Mouse (Mus musculus) NIH3T3 (cell line): Measurements from ENCODE around the gene Cd300a.

Experiments
- DNase-seq: peaks from one replicate; pipeline ENCODE4 v3.0.0-alpha.2; 2012; ENCODE audit warnings: low read depth

Gene Cd300a

GRCm38 (mm10) chr11:114889991-114890518, at the start of gene Cd300a:
Gene Cd300a (plus strand): TSS chr11:114890041.
- no peak for DNase-seq

GRCm38 (mm10) chr11:114843818-114844463, 45.9 kb upstream of the Cd300a start:
- DNase-seq = no peak

GRCm38 (mm10) chr11:114844464-114845220, 45.2 kb upstream of the Cd300a start:
- DNase-seq = no peak

DNA sequence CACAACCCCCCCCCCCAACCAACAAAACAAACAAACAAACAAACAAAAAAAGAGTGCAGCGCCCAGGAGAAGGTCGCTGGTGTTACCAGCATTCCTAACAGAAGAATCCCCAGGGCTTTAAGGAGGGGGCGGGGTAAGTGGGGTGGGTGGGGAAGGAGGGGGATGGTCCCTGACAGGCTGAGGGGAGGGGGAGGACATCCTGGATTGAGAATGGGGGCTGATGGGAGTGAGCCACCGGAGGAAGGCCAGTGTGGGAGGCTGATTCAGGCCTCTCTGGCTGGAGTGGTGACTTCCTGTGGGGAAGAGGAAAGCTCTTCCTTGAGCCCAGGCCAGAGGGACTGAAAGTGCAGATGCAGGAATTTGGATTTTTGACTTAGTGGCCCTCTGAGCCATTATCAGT, 43.5 kb upstream of the Cd300a start:
- DNase-seq = no peak

DNA sequence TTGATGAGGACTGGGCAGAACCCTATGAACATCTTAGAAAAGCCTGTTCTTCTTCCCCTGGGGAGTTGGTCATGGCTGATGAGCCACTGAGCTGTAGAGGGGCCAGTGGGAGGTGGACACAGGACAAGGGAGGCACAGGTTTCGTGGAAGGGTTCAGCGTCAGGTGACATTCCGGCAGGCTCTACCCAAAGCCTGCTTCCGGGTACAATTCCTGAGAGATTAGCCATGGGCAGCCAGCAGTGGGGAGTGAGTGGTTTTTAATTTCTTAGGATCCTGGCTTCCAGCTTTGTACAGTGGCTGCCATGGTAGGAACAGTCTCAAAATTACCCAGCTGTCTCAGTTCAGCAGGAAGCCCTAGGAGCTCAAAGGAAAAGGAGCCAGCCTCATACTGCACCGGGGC, 42.8 kb upstream of the Cd300a start:
- DNase-seq = no peak

GRCm38 (mm10) chr11:114849572-114849971, 40.3 kb upstream of the Cd300a start:
- no peak for DNase-seq

- DNase-seq = no peak
Measured at GRCm38 (mm10) chr11:114850066-114850451, 39.8 kb upstream of the Cd300a start.

DNA sequence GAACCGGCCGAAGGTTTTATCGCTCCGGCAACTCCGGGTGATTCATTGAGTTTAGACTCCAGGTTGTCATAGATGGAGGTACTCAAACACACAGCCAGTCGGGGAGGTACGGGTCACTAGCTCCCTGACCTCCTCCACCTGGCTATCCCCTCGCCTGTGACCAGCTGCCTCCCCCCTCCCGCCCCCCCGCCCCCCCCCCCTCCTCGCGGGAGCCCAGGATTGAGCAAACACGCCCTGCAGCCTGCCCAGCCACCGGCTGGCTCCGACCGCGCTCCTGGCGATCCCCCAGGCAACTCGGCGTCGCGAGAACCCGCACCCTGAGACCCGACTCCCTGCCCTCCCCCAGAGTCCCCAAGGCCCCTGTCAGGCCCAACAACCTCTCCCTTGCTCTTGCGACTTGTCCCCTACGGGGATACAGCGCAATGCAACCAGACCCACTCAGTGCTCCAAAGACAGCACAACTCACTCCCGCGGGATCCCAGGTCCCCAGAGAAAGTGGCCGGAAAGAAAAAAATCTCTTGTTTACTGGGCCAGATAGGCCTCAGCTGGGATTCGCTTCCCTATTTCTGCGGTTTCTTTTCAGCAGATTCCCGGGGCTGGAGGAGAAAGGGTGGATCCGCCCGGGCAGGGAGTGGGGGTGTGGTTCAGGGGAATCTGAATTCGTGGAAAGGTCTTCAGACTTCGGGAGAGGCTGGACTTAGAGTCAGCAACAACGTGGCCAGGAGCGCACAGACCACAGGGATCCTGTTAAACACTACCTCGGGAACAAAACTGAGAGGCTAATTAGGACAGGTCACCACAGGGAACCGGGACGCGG, 39.2 kb upstream of the Cd300a start, which contains the start of gene Gprc5c:
Gene Gprc5c (plus strand): TSS at position 701 of the 817 bp plus-strand sequence.
- DNase-seq = no peak

- no peak for DNase-seq
Measured at GRCm38 (mm10) chr11:114851269-114851607, 38.6 kb upstream of the Cd300a start.

DNA sequence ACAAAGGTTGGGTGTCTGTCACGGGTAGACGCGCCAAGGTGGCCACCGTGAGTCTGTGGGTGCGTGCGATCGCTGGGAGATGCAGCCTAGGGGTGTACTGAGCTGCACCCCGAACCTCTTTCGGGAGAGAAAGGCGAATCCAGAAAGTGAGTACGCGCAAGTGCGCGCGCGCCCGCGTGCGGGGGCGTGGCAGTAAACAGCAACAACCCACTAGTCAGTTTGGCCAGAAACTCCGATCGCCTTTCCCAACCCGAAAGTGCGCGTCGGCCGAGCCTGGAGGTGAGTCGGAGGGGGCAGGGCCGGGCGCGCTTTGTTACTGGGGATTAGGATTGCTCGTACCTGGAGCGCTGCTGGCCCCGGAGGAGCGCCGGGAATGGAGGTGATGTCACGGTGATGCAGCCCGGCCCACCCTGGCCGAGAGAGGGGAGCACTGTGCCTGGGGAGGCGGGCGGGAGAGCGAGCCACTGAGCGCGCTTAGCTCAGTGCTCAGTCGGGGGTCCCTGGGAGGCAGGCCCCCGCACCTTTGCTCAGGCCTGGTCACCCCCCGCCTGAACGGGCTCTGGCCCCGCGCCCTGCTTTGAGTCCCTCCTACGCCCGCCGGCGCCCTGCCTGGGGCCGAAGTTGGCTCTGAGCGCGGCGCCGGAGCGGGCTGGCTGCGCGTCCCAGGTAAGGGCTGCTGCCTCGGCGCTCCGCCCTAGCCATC, 38.1 kb upstream of the Cd300a start:
- no peak for DNase-seq

DNA sequence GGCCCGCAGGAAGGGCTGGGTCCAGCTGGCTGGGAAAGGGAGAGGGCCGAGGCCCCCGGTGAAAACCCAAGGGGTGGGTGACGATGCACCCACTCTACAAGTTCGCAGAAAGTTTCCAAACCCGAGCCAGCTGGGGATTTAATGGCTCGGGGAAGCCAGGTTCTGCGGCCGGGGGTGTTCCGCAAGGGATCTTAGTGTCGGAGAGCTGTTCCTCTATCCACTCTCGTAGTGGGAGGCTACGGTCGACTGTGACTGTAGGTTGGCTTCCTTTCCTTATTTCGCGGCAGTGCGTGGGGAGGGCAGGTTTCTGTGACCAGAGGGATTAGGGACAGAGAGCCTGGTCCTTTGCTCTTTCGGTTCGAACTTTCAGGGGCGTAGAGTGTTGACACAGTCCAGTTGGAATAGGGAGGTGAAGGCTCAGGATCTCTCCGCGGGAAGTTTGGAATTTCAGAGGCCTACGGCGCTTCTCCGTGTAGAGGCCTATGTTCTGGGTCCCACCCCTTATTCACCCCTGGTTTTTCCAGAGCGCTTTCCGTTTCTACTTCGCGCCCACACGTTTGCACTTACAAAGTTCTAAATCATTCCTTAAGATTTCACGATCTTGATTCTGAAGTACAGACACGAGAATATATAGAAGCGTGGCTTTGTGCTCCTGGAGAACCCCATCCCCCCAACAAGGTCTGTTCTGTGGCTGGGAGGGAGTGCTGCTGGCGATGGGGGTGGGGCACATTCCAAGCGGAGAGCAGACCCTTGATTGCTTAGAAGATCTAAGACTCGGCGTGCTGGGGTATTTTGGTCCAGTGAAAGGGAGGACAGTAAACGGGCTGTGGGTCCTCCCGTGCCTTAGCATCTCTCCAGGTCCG, 37.3 kb upstream of the Cd300a start:
- no peak for DNase-seq

DNA sequence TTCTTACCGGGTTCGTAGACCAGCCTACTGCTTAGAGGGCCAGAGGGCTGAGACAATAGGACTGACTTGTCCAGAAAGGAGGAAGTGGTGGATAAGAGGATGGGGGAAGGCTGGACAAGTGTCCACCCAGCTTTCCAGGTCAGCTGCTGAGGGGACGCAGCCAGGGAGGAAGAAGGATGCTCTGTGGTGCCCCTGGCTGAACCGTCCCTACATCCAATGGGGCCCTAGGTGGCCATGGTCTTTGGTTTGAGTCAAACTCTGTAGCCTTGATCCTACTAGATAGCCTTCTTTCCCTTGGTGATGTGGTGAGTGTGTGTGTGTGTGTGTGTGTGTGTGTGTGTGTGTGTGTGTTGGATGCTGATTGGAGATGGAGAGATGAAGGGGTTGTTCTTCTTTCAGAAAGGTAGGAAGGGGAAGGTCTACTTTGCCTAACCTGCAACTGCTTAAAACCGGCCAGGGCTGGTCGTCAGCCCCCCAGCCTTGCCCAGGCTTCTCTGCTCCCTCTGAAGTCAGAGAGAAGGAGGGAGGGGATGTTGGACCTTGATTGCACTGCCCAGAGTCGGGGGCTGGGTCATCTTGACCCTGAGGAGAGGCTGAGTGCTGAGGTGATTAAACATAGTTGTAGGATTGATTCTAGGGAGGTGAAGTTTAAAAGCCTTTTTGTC, 36.5 kb upstream of the Cd300a start:
- no peak for DNase-seq

DNA sequence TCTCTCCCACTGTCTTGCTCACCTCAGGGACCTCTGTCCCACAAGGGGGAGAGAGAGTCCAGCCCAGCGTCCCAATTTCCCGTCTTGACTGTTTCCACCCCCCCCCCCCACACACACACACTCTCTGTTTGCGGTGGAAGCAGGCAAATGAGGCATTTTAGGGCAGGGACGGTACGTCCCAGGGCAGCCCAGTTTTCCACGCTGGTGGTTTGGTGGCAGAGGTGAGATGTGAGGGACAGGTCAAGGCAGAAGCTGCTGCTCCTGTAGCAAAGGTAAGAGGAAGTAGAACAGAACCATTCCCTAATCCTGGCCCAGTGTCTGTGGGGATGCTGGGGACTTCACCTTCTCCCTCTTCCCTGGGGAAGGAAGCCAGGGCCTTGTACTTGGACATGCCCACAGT, 35.3 kb upstream of the Cd300a start:
- no peak for DNase-seq

- DNase-seq = no peak
Measured at GRCm38 (mm10) chr11:114856125-114856524, 33.7 kb upstream of the Cd300a start.

GRCm38 (mm10) chr11:114858641-114859040, 31.2 kb upstream of the Cd300a start:
- DNase-seq = no peak

- no peak for DNase-seq
Measured at GRCm38 (mm10) chr11:114861057-114861456, 28.8 kb upstream of the Cd300a start.

DNA sequence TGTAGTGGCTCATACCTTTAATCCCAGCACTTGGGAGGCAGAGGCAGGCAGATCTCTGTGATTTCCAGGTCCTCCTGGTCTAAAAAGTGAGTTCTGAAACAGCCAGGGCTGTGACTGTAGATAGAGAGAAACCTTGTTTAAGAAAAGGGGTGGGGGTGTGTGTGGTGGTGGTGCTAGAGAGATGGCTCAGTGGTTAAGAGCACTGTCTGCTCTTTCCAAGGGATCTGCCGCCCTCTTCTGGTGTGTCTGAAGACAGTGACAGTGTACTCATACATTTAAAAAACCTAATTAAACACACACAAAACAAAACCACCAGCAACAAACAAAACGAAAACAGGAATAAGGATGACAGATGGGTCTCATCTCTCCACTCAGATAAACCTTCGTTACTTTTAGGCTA, 27.2 kb upstream of the Cd300a start:
- DNase-seq = no peak

- DNase-seq = no peak
Measured at GRCm38 (mm10) chr11:114863918-114864420, 25.9 kb upstream of the Cd300a start.

GRCm38 (mm10) chr11:114865999-114866398, 23.8 kb upstream of the Cd300a start:
- DNase-seq = no peak
